9 mouse cellular contexts compared by ENCODE assay signal in genomic region chr4:123108056-123108455, GRCm38 (mm10). TPM values are rescaled to one million over a fixed set of nuclear protein-coding genes. Genes with fewer than 3 reads are reported as not detected.
"Had no signal": no experiment of that assay in that cellular context is flagged by ENCODE, and none has a peak within 500 bp of the region (broad histone marks: within the 10 kb centered on the region; RNA-seq: fewer than 3 reads in every experiment).

No protein-coding gene starts in this region.

- DNase-seq: lung, adult 2 months; midbrain, embryonic 14.5 days; right cerebral cortex, postnatal 14 days; thymus, adult 2 months; thymus, postnatal 25 days; thymus, postnatal 4 days had no signal

RNA-seq across cellular contexts. Expression of gene Bmp8b, which starts 3.1 kb away (rescaled TPM):
- total RNA-seq: megakaryocyte progenitor cell, adult 5-6 weeks; monocyte, adult 5-6 weeks; neutrophil, adult 5-6 weeks had no signal

RNA-seq across cellular contexts. Expression of gene Oxct2b, which starts 8.0 kb away (rescaled TPM):
- total RNA-seq: megakaryocyte progenitor cell, adult 5-6 weeks; monocyte, adult 5-6 weeks; neutrophil, adult 5-6 weeks had no signal
